14 mouse cellular contexts compared by ENCODE assay signal in genomic region chr1:25581698-25582097, GRCm38 (mm10).
"Had no signal": no experiment of that assay in that cellular context is flagged by ENCODE, and none has a peak within 500 bp of the region (broad histone marks: within the 10 kb centered on the region; RNA-seq: fewer than 3 reads in every experiment).

No protein-coding gene starts in this region.

- DNase-seq: gastrocnemius, adult 2 months; gastrocnemius, postnatal 10 days; gastrocnemius, postnatal 25 days; heart, adult 18-20 months; heart, postnatal 10 days; heart, postnatal 4 days; kidney, adult 18-20 months; kidney, adult 8-10 months; kidney, postnatal 10 days; kidney, postnatal 25 days; kidney, postnatal 4 days; layer of hippocampus, adult 9-11 months; layer of hippocampus, postnatal 36 days; left cerebral cortex, postnatal 4 days had no signal
